Mouse (Mus musculus): ENCODE measurements around the gene Frs2. TPM values are rescaled to one million over a fixed set of nuclear protein-coding genes. Genes with fewer than 3 reads are reported as not detected.

The Frs2 gene
- total and polyA plus RNA-seq, 2 experiments, result 7.4 to 11.1 TPM

GRCm38 (mm10) chr10:117081326-117081725, 67.0 kb downstream of the Frs2 start:
- TF ChIP-seq POLR2A (IDR thresholded peaks at IDR 0.05; ENCODE audit: extremely low read depth, insufficient read depth, low read length) (no peak), CTCF (IDR thresholded peaks at IDR 0.05; ENCODE audit: low read depth, low read length) (no peak)
- Histone ChIP-seq H3K27me3 (ENCODE audit: control insufficient read depth, insufficient read depth, low read length) (no peaks in the 10 kb centered on the region), H3K4me3 (ENCODE audit: insufficient read depth, low read depth, low read length) (no peak overlapping the region), H3K27ac (replicated peaks; ENCODE audit: insufficient read depth, low read depth, low read length) (no peak overlapping the region; the same call in 1 of the 2 replicates), H3K4me1 (ENCODE audit: control insufficient read depth, insufficient read depth, low read length) (peaks cover 5% of the 10 kb centered on the region; the same call in 1 of the 2 replicates), H3K79me2 (ENCODE audit: control insufficient read depth, insufficient read depth, low read length) (peaks cover 6% of the 10 kb centered on the region; the same call in 1 of the 2 replicates), H3K36me3 (ENCODE audit: control insufficient read depth, insufficient read depth, low read length) (peaks cover 22% of the 10 kb centered on the region; the same call in 1 of the 2 replicates), H3K9ac (ENCODE audit: low read depth, low read length) (no peak overlapping the region)
- WGBS, result 79% methylated on average over 4 of the region's 4 CpGs
- DNase-seq (ENCODE audit: extremely low read depth, low read depth, low spot score), result no peak

GRCm38 (mm10) chr10:117078284-117078683, 70.0 kb downstream of the Frs2 start:
- H3K36me3 ChIP-seq (ENCODE audit: control insufficient read depth, insufficient read depth, low read length), result peaks cover 37% of the 10 kb centered on the region; the same call in 1 of the 2 replicates
- H3K79me2 ChIP-seq (ENCODE audit: control insufficient read depth, insufficient read depth, low read length), result peaks cover 6% of the 10 kb centered on the region; the same call in 1 of the 2 replicates
- DNase-seq (ENCODE audit: extremely low read depth, low read depth, low spot score), result no peak

GRCm38 (mm10) chr10:117073176-117073575, 75.2 kb downstream of the Frs2 start:
- H3K9ac ChIP-seq (ENCODE audit: low read depth, low read length), result no peak overlapping the region
- no peaks in the 10 kb centered on the region for H3K79me2 ChIP-seq (ENCODE audit: control insufficient read depth, insufficient read depth, low read length)
- peaks cover 38% of the 10 kb centered on the region for H3K36me3 ChIP-seq (ENCODE audit: control insufficient read depth, insufficient read depth, low read length)
- H3K27me3 ChIP-seq (ENCODE audit: control insufficient read depth, insufficient read depth, low read length), result no peaks in the 10 kb centered on the region
- no peak overlapping the region for H3K4me3 ChIP-seq (ENCODE audit: insufficient read depth, low read depth, low read length)
- no peak for DNase-seq (ENCODE audit: extremely low read depth, low read depth, low spot score)
- 88% methylated on average over 7 of the region's 7 CpGs for WGBS
- no peaks in the 10 kb centered on the region for H3K4me1 ChIP-seq (ENCODE audit: control insufficient read depth, insufficient read depth, low read length)
- TF ChIP-seq CTCF (IDR thresholded peaks at IDR 0.05; ENCODE audit: low read depth, low read length) (no peak), POLR2A (IDR thresholded peaks at IDR 0.05; ENCODE audit: extremely low read depth, insufficient read depth, low read length) (no peak)
- H3K27ac ChIP-seq (replicated peaks; ENCODE audit: insufficient read depth, low read depth, low read length), result no peak overlapping the region

More at GRCm38 (mm10) chr10:117078284-117078683, 70.0 kb downstream of the Frs2 start:
- TF ChIP-seq POLR2A (IDR thresholded peaks at IDR 0.05; ENCODE audit: extremely low read depth, insufficient read depth, low read length) (no peak), CTCF (IDR thresholded peaks at IDR 0.05; ENCODE audit: low read depth, low read length) (peak; percentile 74)
- H3K27me3 ChIP-seq (ENCODE audit: control insufficient read depth, insufficient read depth, low read length), result no peaks in the 10 kb centered on the region
- 84% methylated on average over 6 of the region's 6 CpGs for WGBS
- H3K4me1 ChIP-seq (ENCODE audit: control insufficient read depth, insufficient read depth, low read length), result peaks cover 5% of the 10 kb centered on the region; the same call in 1 of the 2 replicates
- H3K4me3 ChIP-seq (ENCODE audit: insufficient read depth, low read depth, low read length), result no peak overlapping the region
- H3K27ac ChIP-seq (replicated peaks; ENCODE audit: insufficient read depth, low read depth, low read length), result no peak overlapping the region
- no peak overlapping the region for H3K9ac ChIP-seq (ENCODE audit: low read depth, low read length)

GRCm38 (mm10) chr10:117072191-117072888, 76.0 kb downstream of the Frs2 start:
- TF ChIP-seq POLR2A (IDR thresholded peaks at IDR 0.05; ENCODE audit: extremely low read depth, insufficient read depth, low read length), result no peak
- TF ChIP-seq CTCF (IDR thresholded peaks at IDR 0.05; ENCODE audit: low read depth, low read length), result no peak
- Histone ChIP-seq H3K27me3 (ENCODE audit: control insufficient read depth, insufficient read depth, low read length) (no peaks in the 10 kb centered on the region), H3K4me3 (ENCODE audit: insufficient read depth, low read depth, low read length) (no peak overlapping the region), H3K4me1 (ENCODE audit: control insufficient read depth, insufficient read depth, low read length) (no peaks in the 10 kb centered on the region), H3K36me3 (ENCODE audit: control insufficient read depth, insufficient read depth, low read length) (peaks cover 34% of the 10 kb centered on the region), H3K79me2 (ENCODE audit: control insufficient read depth, insufficient read depth, low read length) (no peaks in the 10 kb centered on the region), H3K27ac (replicated peaks; ENCODE audit: insufficient read depth, low read depth, low read length) (no peak overlapping the region), H3K9ac (ENCODE audit: low read depth, low read length) (no peak overlapping the region)
- peak; percentile 45 for DNase-seq (ENCODE audit: extremely low read depth, low read depth, low spot score)
- WGBS, result 78% methylated on average over 18 of the region's 18 CpGs

GRCm38 (mm10) chr10:117069109-117069508, 79.2 kb downstream of the Frs2 start:
- Histone ChIP-seq H3K36me3 (ENCODE audit: control insufficient read depth, insufficient read depth, low read length) (peaks cover 17% of the 10 kb centered on the region), H3K4me1 (ENCODE audit: control insufficient read depth, insufficient read depth, low read length) (no peaks in the 10 kb centered on the region), H3K9ac (ENCODE audit: low read depth, low read length) (no peak overlapping the region), H3K27ac (replicated peaks; ENCODE audit: insufficient read depth, low read depth, low read length) (no peak overlapping the region), H3K79me2 (ENCODE audit: control insufficient read depth, insufficient read depth, low read length) (no peaks in the 10 kb centered on the region), H3K27me3 (ENCODE audit: control insufficient read depth, insufficient read depth, low read length) (no peaks in the 10 kb centered on the region), H3K4me3 (ENCODE audit: insufficient read depth, low read depth, low read length) (no peak overlapping the region)
- no peak for DNase-seq (ENCODE audit: extremely low read depth, low read depth, low spot score)
- WGBS, result 96% methylated on average over 3 of the region's 3 CpGs
- TF ChIP-seq POLR2A (IDR thresholded peaks at IDR 0.05; ENCODE audit: extremely low read depth, insufficient read depth, low read length), result no peak
- TF ChIP-seq CTCF (IDR thresholded peaks at IDR 0.05; ENCODE audit: low read depth, low read length), result no peak

GRCm38 (mm10) chr10:117064076-117064475, 84.3 kb downstream of the Frs2 start:
- TF ChIP-seq CTCF (IDR thresholded peaks at IDR 0.05; ENCODE audit: low read depth, low read length) (no peak), POLR2A (IDR thresholded peaks at IDR 0.05; ENCODE audit: extremely low read depth, insufficient read depth, low read length) (no peak)
- H3K4me1 ChIP-seq (ENCODE audit: control insufficient read depth, insufficient read depth, low read length), result peaks cover 4% of the 10 kb centered on the region
- no peak overlapping the region; the same call in 1 of the 2 replicates for H3K4me3 ChIP-seq (ENCODE audit: insufficient read depth, low read depth, low read length)
- WGBS, result 8% methylated on average over 7 of the region's 7 CpGs
- H3K36me3 ChIP-seq (ENCODE audit: control insufficient read depth, insufficient read depth, low read length), result peaks cover 25% of the 10 kb centered on the region
- peaks cover 8% of the 10 kb centered on the region; the same call in 1 of the 2 replicates for H3K79me2 ChIP-seq (ENCODE audit: control insufficient read depth, insufficient read depth, low read length)
- no peak overlapping the region for H3K9ac ChIP-seq (ENCODE audit: low read depth, low read length)
- no peak for DNase-seq (ENCODE audit: extremely low read depth, low read depth, low spot score)
- H3K27ac ChIP-seq (replicated peaks; ENCODE audit: insufficient read depth, low read depth, low read length), result no peak overlapping the region
- no peaks in the 10 kb centered on the region for H3K27me3 ChIP-seq (ENCODE audit: control insufficient read depth, insufficient read depth, low read length)
